Mouse (Mus musculus) erythroblast, embryonic 14.5 days (primary cell): ENCODE results near the gene Rptor. TPM values are rescaled to one million over a fixed set of nuclear protein-coding genes. Genes with fewer than 3 reads are reported as not detected.

ENCODE experiments used
- H3K27me3 ChIP-seq: 2 replicates; pipeline ENCODE4 v1.6.1; 2012; ENCODE audit warnings: inconsistent platforms; ENCODE audit not compliant: control insufficient read depth
- H3K36me3 ChIP-seq: 2 replicates; pipeline ENCODE4 v1.6.1; 2012; ENCODE audit warnings: mild to moderate bottlenecking, inconsistent platforms; ENCODE audit not compliant: control insufficient read depth
- H3K4me1 ChIP-seq: 2 replicates; pipeline ENCODE4 v1.6.1; 2012; ENCODE audit warnings: inconsistent platforms; ENCODE audit not compliant: control insufficient read depth
- H3K4me3 ChIP-seq: replicated peaks from 2 replicates; pipeline ENCODE3; 2012; ENCODE audit warnings: moderate library complexity, mild to moderate bottlenecking, inconsistent platforms
- H3K9me3 ChIP-seq: 2 replicates; pipeline ENCODE4 v1.6.1; 2012; ENCODE audit warnings: low read length, inconsistent platforms, mixed read lengths; ENCODE audit not compliant: control insufficient read depth
- GATA1 ChIP-seq: IDR thresholded peaks from 2 replicates; pipeline ENCODE4 v1.6.1; 2012; ENCODE audit warnings: low read length, inconsistent platforms, mixed read lengths
- TAL1 ChIP-seq: IDR thresholded peaks from 3 replicates; pipeline ENCODE4 v1.6.1; 2012; ENCODE audit warnings: low read length, inconsistent platforms, mixed read lengths
- polyA plus RNA-seq: library from polyadenylated mRNA; stranded (reverse); fragments of >175 nt; gene quantifications from 2 replicates; pipeline ENCODE4 v1.2.3, GENCODE M21; 2012

Gene Rptor
- polyA plus RNA-seq, 1 experiment, result 1.5 TPM

GRCm38 (mm10) chr11:119916834-119917469 is 314.2 kb downstream of the Rptor start:
- TF ChIP-seq TAL1, result no peak
- no peak for TF ChIP-seq GATA1
- no peak overlapping the region for H3K4me3 ChIP-seq
- peaks cover 34% of the 10 kb centered on the region for H3K4me1 ChIP-seq
- peaks cover 49% of the 10 kb centered on the region for H3K36me3 ChIP-seq
- H3K27me3 ChIP-seq, result no peaks in the 10 kb centered on the region
- no peaks in the 10 kb centered on the region for H3K9me3 ChIP-seq

- H3K36me3 ChIP-seq, result peaks cover 49% of the 10 kb centered on the region
Observed at GRCm38 (mm10) chr11:119918521-119918920, 315.8 kb downstream of the Rptor start.

GRCm38 (mm10) chr11:119919432-119919831 is 316.7 kb downstream of the Rptor start:
- TF ChIP-seq TAL1, result no peak
- TF ChIP-seq GATA1, result no peak
- H3K27me3 ChIP-seq, result no peaks in the 10 kb centered on the region
- H3K4me1 ChIP-seq, result peaks cover 17% of the 10 kb centered on the region
- peaks cover 49% of the 10 kb centered on the region for H3K36me3 ChIP-seq
- H3K4me3 ChIP-seq, result no peak overlapping the region
- H3K9me3 ChIP-seq, result no peaks in the 10 kb centered on the region

More at GRCm38 (mm10) chr11:119918521-119918920, 315.8 kb downstream of the Rptor start:
- Histone ChIP-seq H3K4me1 (peaks cover 26% of the 10 kb centered on the region), H3K9me3 (no peaks in the 10 kb centered on the region), H3K4me3 (no peak overlapping the region), H3K27me3 (no peaks in the 10 kb centered on the region)
- no peak for TF ChIP-seq GATA1
- no peak for TF ChIP-seq TAL1

GRCm38 (mm10) chr11:119919897-119920296 is 317.2 kb downstream of the Rptor start:
- Histone ChIP-seq H3K9me3 (no peaks in the 10 kb centered on the region), H3K36me3 (peaks cover 49% of the 10 kb centered on the region), H3K4me3 (no peak overlapping the region), H3K27me3 (no peaks in the 10 kb centered on the region), H3K4me1 (peaks cover 13% of the 10 kb centered on the region)
- no peak for TF ChIP-seq GATA1
- no peak for TF ChIP-seq TAL1

GRCm38 (mm10) chr11:119920668-119921067 is 318.0 kb downstream of the Rptor start:
- TF ChIP-seq GATA1 (no peak), TAL1 (no peak)
- H3K36me3 ChIP-seq, result peaks cover 46% of the 10 kb centered on the region

GRCm38 (mm10) chr11:119925176-119925575 is 322.5 kb downstream of the Rptor start:
- H3K9me3 ChIP-seq, result no peaks in the 10 kb centered on the region
- peaks cover 1% of the 10 kb centered on the region for H3K36me3 ChIP-seq
- TF ChIP-seq TAL1, result no peak
- no peak for TF ChIP-seq GATA1
- no peak overlapping the region for H3K4me3 ChIP-seq
- H3K4me1 ChIP-seq, result peaks cover 5% of the 10 kb centered on the region
- no peaks in the 10 kb centered on the region for H3K27me3 ChIP-seq

More at GRCm38 (mm10) chr11:119920668-119921067, 318.0 kb downstream of the Rptor start:
- Histone ChIP-seq H3K27me3 (no peaks in the 10 kb centered on the region), H3K4me3 (no peak overlapping the region), H3K4me1 (peaks cover 5% of the 10 kb centered on the region), H3K9me3 (no peaks in the 10 kb centered on the region)

- Histone ChIP-seq H3K36me3 (no peaks in the 10 kb centered on the region), H3K27me3 (peaks cover 2% of the 10 kb centered on the region; the same call in 1 of the 2 replicates), H3K4me1 (peaks cover 5% of the 10 kb centered on the region), H3K4me3 (no peak overlapping the region), H3K9me3 (peaks cover 2% of the 10 kb centered on the region; the same call in 1 of the 2 replicates)
- TF ChIP-seq TAL1, result no peak
- TF ChIP-seq GATA1, result no peak
Observed at GRCm38 (mm10) chr11:119926762-119927161, 324.1 kb downstream of the Rptor start.

GRCm38 (mm10) chr11:119928023-119928681 is 325.4 kb downstream of the Rptor start:
- H3K4me1 ChIP-seq, result peaks cover 5% of the 10 kb centered on the region
- peaks cover 7% of the 10 kb centered on the region for H3K27me3 ChIP-seq
- H3K4me3 ChIP-seq, result peak overlapping the region; percentile 17
- TF ChIP-seq TAL1 (no peak), GATA1 (no peak)
- peaks cover 2% of the 10 kb centered on the region; the same call in 1 of the 2 replicates for H3K9me3 ChIP-seq
- no peaks in the 10 kb centered on the region for H3K36me3 ChIP-seq

- peaks cover 9% of the 10 kb centered on the region for H3K27me3 ChIP-seq
- TF ChIP-seq TAL1, result no peak
- no peak for TF ChIP-seq GATA1
- no peaks in the 10 kb centered on the region; the same call in 1 of the 2 replicates for H3K36me3 ChIP-seq
- H3K9me3 ChIP-seq, result peaks cover 2% of the 10 kb centered on the region; the same call in 1 of the 2 replicates
- peaks cover 5% of the 10 kb centered on the region for H3K4me1 ChIP-seq
- no peak overlapping the region for H3K4me3 ChIP-seq
Observed at GRCm38 (mm10) chr11:119929603-119930265, 327.0 kb downstream of the Rptor start.
